Mouse (Mus musculus) thymus, adult 2 months (tissue): ENCODE data around the gene Tenm2.

Source experiments
- CTCF ChIP-seq: fragments of 200-500 bp; IDR thresholded peaks from 2 replicates; pipeline ENCODE4 v1.5.1; 2012; ENCODE audit warnings: mild to moderate bottlenecking, control low read depth, low read length, moderate library complexity, borderline replicate concordance; ENCODE audit not compliant: control insufficient read depth, poor library complexity, insufficient read depth; ENCODE audit errors: extremely low read depth
- POLR2A ChIP-seq: fragments of 200-500 bp; IDR thresholded peaks from 2 replicates; pipeline ENCODE4 v1.6.1; 2012; ENCODE audit warnings: mild to moderate bottlenecking, low read length, control low read depth, moderate library complexity; ENCODE audit not compliant: control insufficient read depth, poor library complexity, insufficient read depth; ENCODE audit errors: extremely low read depth

GRCm38 (mm10) chr11:36697021-36697639 is 538.6 kb downstream of the Tenm2 start:
- TF ChIP-seq CTCF (no peak), POLR2A (no peak)
